18 mouse cellular contexts compared by ENCODE assay signal in the genomic region with DNA sequence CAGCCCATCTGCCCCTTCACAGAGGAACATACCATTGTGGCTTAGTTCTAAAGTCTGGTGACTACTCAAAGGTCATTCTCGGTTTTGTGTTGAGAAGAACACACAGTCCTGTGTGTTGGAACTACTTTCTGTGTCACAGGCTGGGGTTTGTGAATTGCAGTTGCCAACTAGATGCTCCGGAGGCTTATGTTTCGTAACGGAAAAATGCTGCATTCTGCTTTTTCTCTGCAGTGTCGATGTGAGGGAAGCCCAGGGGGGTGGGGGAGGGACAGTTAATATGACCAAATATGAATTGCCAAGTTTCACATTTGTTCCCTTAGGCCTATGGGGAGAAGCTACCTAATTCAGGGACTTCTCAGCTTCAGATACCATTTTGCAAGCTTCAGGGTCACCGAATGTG. TPM values are rescaled to one million over a fixed set of nuclear protein-coding genes. Genes with fewer than 3 reads are reported as not detected.
DNase-seq lines count a peak whose midpoint lies in the region; ATAC-seq and TF ChIP-seq lines count a peak whose summit lies in the region.
"Had no signal": no experiment of that assay in that cellular context is flagged by ENCODE, and none has a peak within 500 bp of the region (broad histone marks: within the 10 kb centered on the region; RNA-seq: fewer than 3 reads in every experiment).

No protein-coding gene starts in this region.

- DNase-seq in cerebellum, adult 2 months: peak in 1 of 2 experiments; percentile 21
- no peak for DNase-seq in cerebellum, postnatal 4 days (ENCODE audit: low spot score in 2 of 2)
- no peak for DNase-seq in hindbrain, embryonic 11.5 days (ENCODE audit: low spot score)
- DNase-seq in lung, postnatal 10 days: peak; percentile 25
- no peak for DNase-seq in lung, adult 18-20 months
- DNase-seq in brain, adult 2 months (ENCODE audit: low read depth, low spot score): peak; percentile 74
- DNase-seq in natural killer cell, adult 2 months (ENCODE audit: low spot score in 2 of 2): no peak
- DNase-seq: adrenal gland, postnatal 36 days; cerebellum, adult 11 months; gastrocnemius, postnatal 10 days; kidney, postnatal 25 days had no signal

- peaks cover 21% of the 10 kb centered on the region for H3K4me1 ChIP-seq in cerebellum, adult 2 months (ENCODE audit: control insufficient read depth, insufficient read depth, low read length)
- peaks cover 19% of the 10 kb centered on the region for H3K4me1 ChIP-seq in hindbrain, embryonic 16.5 days (ENCODE audit: control insufficient read depth, insufficient read depth, low read depth, low read length)
- no peaks in the 10 kb centered on the region; the same call in 1 of the 2 replicates for H3K4me1 ChIP-seq in hindbrain, embryonic 11.5 days (replicated peaks; ENCODE audit: control insufficient read depth, insufficient read depth, low read length)

- no peaks in the 10 kb centered on the region for H3K27me3 ChIP-seq in cerebellum, adult 2 months (ENCODE audit: control insufficient read depth, insufficient read depth, low read length)
- H3K27me3 ChIP-seq in hindbrain, embryonic 16.5 days (replicated peaks; ENCODE audit: control insufficient read depth, insufficient read depth, low read length): no peaks in the 10 kb centered on the region
- H3K27me3 ChIP-seq in hindbrain, embryonic 11.5 days (ENCODE audit: control insufficient read depth, insufficient read depth, low read length): peaks cover 10% of the 10 kb centered on the region

- peak overlapping the region; percentile 20 for H3K4me2 ChIP-seq in hindbrain, embryonic 16.5 days (ENCODE audit: low read length)
- H3K4me2 ChIP-seq in hindbrain, embryonic 11.5 days (replicated peaks; ENCODE audit: low read depth, low read length): no peak overlapping the region
- H3K4me2 ChIP-seq: embryonic facial prominence, embryonic 15.5 days; heart, embryonic 11.5 days; midbrain, embryonic 11.5 days had no signal

- no peaks in the 10 kb centered on the region for H3K9me3 ChIP-seq in hindbrain, embryonic 16.5 days (ENCODE audit: control insufficient read depth, low read length)
- H3K9me3 ChIP-seq in hindbrain, embryonic 11.5 days (ENCODE audit: control insufficient read depth, low read length): no peaks in the 10 kb centered on the region
- H3K9me3 ChIP-seq: embryonic facial prominence, embryonic 15.5 days had no signal

- WGBS in cerebellum, adult 2 months: 45% methylated on average over 6 of the region's 6 CpGs
- 73% methylated on average over 6 of the region's 6 CpGs for WGBS in hindbrain, embryonic 16.5 days
- 83% methylated on average over 6 of the region's 6 CpGs for WGBS in hindbrain, embryonic 11.5 days

- TF ChIP-seq POLR2A in cerebellum, adult 2 months (IDR thresholded peaks at IDR 0.05; ENCODE audit: borderline replicate concordance, insufficient read depth, low read length): no peak

- 0 out of 2 replicates have a peak, but pooled peaks cover 3% of the 10 kb centered on the region for H3K36me3 ChIP-seq in hindbrain, embryonic 16.5 days (ENCODE audit: control insufficient read depth, insufficient read depth, low read length)
- H3K36me3 ChIP-seq in hindbrain, embryonic 11.5 days (ENCODE audit: control insufficient read depth, insufficient read depth, low read length): no peaks in the 10 kb centered on the region
- H3K36me3 ChIP-seq: embryonic facial prominence, embryonic 15.5 days had no signal

- peak overlapping the region; percentile 82 for H3K4me3 ChIP-seq in cerebellum, adult 2 months (replicated peaks; ENCODE audit: insufficient read depth, low read depth, low read length)
- H3K4me3 ChIP-seq in hindbrain, embryonic 16.5 days (ENCODE audit: low read length): no peak overlapping the region
- no peak overlapping the region for H3K4me3 ChIP-seq in hindbrain, embryonic 11.5 days (ENCODE audit: low read depth, low read length)
- H3K4me3 ChIP-seq: embryonic facial prominence, embryonic 15.5 days had no signal

- H3K27ac ChIP-seq in cerebellum, adult 2 months (ENCODE audit: insufficient read depth, low read length): no peak overlapping the region
- H3K27ac ChIP-seq in hindbrain, embryonic 16.5 days (ENCODE audit: low read depth, low read length): no peak overlapping the region
- H3K27ac ChIP-seq in hindbrain, embryonic 11.5 days (ENCODE audit: low read depth, low read length): no peak overlapping the region
- H3K27ac ChIP-seq: embryonic facial prominence, embryonic 15.5 days; liver, embryonic 14.5 days had no signal

- ATAC-seq in hindbrain, embryonic 16.5 days: no peak
- no peak for ATAC-seq in hindbrain, embryonic 11.5 days (ENCODE audit: low FRiP score)
- ATAC-seq: forebrain, embryonic 14.5 days; intestine, postnatal 0 days had no signal

- H3K9ac ChIP-seq in hindbrain, embryonic 16.5 days (ENCODE audit: low read depth, low read length): no peak overlapping the region
- no peak overlapping the region for H3K9ac ChIP-seq in hindbrain, embryonic 11.5 days (ENCODE audit: low read depth, low read length)
- H3K9ac ChIP-seq: embryonic facial prominence, embryonic 15.5 days; liver, embryonic 14.5 days had no signal

- TF ChIP-seq CTCF in cerebellum, adult 2 months (IDR thresholded peaks at IDR 0.05; ENCODE audit: borderline replicate concordance, insufficient read depth, low read depth, low read length): no peak

RNA-seq across cellular contexts. Expression of a gene that starts 5.0 kb away (rescaled TPM):
- polyA plus RNA-seq in cerebellum, adult 2 months (2012; rRNA removed): 73.3 and 75.7 TPM in 2 replicates
- 1.9 and 2.6 TPM in 2 replicates for polyA plus RNA-seq in hindbrain, embryonic 16.5 days (2015; fragmentation: Nextera tagmentation; extraction: Ambion mirVana)
- polyA plus RNA-seq in hindbrain, embryonic 11.5 days (2014; fragmentation: Nextera tagmentation; extraction: Ambion mirVana): 0.21 and 0.32 TPM in 2 replicates

Comparison
In these comparisons a context has a peak if more than half of its experiments do, and no peak if none do; other contexts are left out.
1. DNase-seq: peak in lung, postnatal 10 days (single experiment) and brain, adult 2 months (single experiment); none in cerebellum, postnatal 4 days (0 of 2), hindbrain, embryonic 11.5 days (single experiment), lung, adult 18-20 months (0 of 2) and natural killer cell, adult 2 months (0 of 2).
2. RNA of a gene that starts 5.0 kb away (polyA plus RNA-seq): 73.3 to 75.7 TPM in cerebellum, adult 2 months; 1.9 to 2.6 TPM in hindbrain, embryonic 16.5 days and 0.21 to 0.32 TPM in hindbrain, embryonic 11.5 days; every median in the first group is over 10 times any median in the second.